Mouse (Mus musculus) embryonic facial prominence, embryonic 10.5 days (tissue): ENCODE data around the gene Thumpd1. TPM values are rescaled to one million over a fixed set of nuclear protein-coding genes. Genes with fewer than 3 reads are reported as not detected.

Experiments used
- DNase-seq: peaks from one replicate; pipeline ENCODE4 v3.0.0-alpha.2; 2017; ENCODE audit warnings: low spot score
- H3K27ac ChIP-seq: fragments of 300-500 bp; sonication (generic); replicated peaks from 2 replicates; pipeline ENCODE4 v1.5.1; 2016; ENCODE audit warnings: mild to moderate bottlenecking
- H3K27me3 ChIP-seq: fragments of 300-500 bp; sonication (generic); replicated peaks from 2 replicates; pipeline ENCODE4 v1.6.1; 2016; ENCODE audit warnings: low read depth, mild to moderate bottlenecking; ENCODE audit not compliant: poor library complexity, severe bottlenecking
- H3K36me3 ChIP-seq: fragments of 300-500 bp; sonication (generic); replicated peaks from 2 replicates; pipeline ENCODE4 v1.6.1; 2016; ENCODE audit warnings: mild to moderate bottlenecking, moderate library complexity
- H3K4me1 ChIP-seq: fragments of 300-500 bp; sonication (generic); 2 replicates; pipeline ENCODE4 v1.6.1; 2016
- H3K4me3 ChIP-seq: fragments of 300-500 bp; sonication (generic); 2 replicates; pipeline ENCODE4 v1.5.1; 2016; ENCODE audit warnings: mild to moderate bottlenecking, moderate library complexity
- H3K9me3 ChIP-seq: fragments of 300-500 bp; sonication (generic); 2 replicates; pipeline ENCODE4 v1.6.1; 2016; ENCODE audit warnings: mild to moderate bottlenecking
- WGBS: fragments of 180-500 bp; shearing (Covaris S2); methylation state at CpG from one replicate; pipeline ENCODE4 v1.1.7; 2016; 5-methylcytosine and 5-hydroxymethylcytosine counted together
- polyA plus RNA-seq: library from polyadenylated mRNA; unstranded; fragments of >200 nt; fragmentation: Nextera tagmentation; extraction: Ambion mirVana; gene quantifications from 2 replicates; pipeline ENCODE4 v1.2.1, GENCODE M21; 2016

Gene Thumpd1
- polyA plus RNA-seq, 1 experiment from 2014 or later, result 105 TPM

DNA sequence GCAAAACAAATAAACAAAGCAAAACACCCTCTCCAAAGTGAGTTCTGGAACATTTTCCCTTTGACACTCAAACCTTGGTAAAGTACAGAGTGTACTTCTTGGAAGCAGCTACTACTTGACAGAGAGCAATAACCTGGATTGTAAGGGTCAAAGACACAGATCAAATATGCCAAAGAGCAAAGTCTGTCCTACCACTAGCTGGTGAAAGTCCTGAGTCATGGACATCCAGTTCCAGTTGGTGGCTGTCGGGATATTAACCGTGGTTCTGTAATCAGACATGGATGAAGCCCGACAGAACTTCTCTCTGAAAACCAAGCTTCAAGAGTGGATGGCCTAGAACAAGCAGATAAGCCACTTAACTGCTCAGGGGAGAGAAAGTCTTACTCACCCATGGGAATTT lies 52.7 kb downstream of the Thumpd1 start:
- no peaks in the 10 kb centered on the region for H3K4me1 ChIP-seq
- no peak overlapping the region for H3K4me3 ChIP-seq
- H3K27me3 ChIP-seq, result no peaks in the 10 kb centered on the region
- H3K36me3 ChIP-seq, result no peaks in the 10 kb centered on the region
- H3K9me3 ChIP-seq, result no peaks in the 10 kb centered on the region
- no peak for DNase-seq
- no peak overlapping the region for H3K27ac ChIP-seq
- 92% methylated on average over 3 of the region's 3 CpGs for WGBS

Other genes starting within 250 kb of the Thumpd1 start
- gene Umod, start 241.5 kb downstream of the Thumpd1 start, polyA plus RNA-seq, result not detected in 2 replicates
- not detected in 2 replicates for gene Acsm5, start 201.3 kb downstream of the Thumpd1 start, polyA plus RNA-seq
- not detected in 2 replicates for gene Pdilt, start 197.3 kb downstream of the Thumpd1 start, polyA plus RNA-seq
- gene Acsm2, start 166.5 kb downstream of the Thumpd1 start, polyA plus RNA-seq, result not detected in 2 replicates
- gene Acsm1, start 113.8 kb downstream of the Thumpd1 start, polyA plus RNA-seq, result not detected in 2 replicates
- gene Acsm4, start 30.8 kb downstream of the Thumpd1 start, polyA plus RNA-seq, result 0.06 and 1.1 TPM in 2 replicates
- gene Acsm3, start 40.1 kb upstream of the Thumpd1 start, polyA plus RNA-seq, result 0.15 TPM in 1 of 2 replicates, not detected in the other
- 25.5 and 27.1 TPM in 2 replicates for gene Rexo5, start 73.2 kb upstream of the Thumpd1 start, polyA plus RNA-seq
- 27.4 and 28.1 TPM in 2 replicates for gene Eri2, start 73.3 kb upstream of the Thumpd1 start, polyA plus RNA-seq
- gene Lyrm1, start 175.1 kb upstream of the Thumpd1 start, polyA plus RNA-seq, result 8.0 and 8.6 TPM in 2 replicates
- 12.3 and 14.1 TPM in 2 replicates for gene Dcun1d3, start 175.5 kb upstream of the Thumpd1 start, polyA plus RNA-seq